Mouse (Mus musculus) ES-E14 (cell line): ENCODE results near the gene Spata17.

Source experiments
- CHD2 ChIP-seq: IDR thresholded peaks from 2 replicates; pipeline ENCODE4 v1.6.1; 2014; ENCODE audit warnings: mild to moderate bottlenecking, low read depth, low read length, inconsistent platforms
- MAFK ChIP-seq: IDR thresholded peaks from 2 replicates; pipeline ENCODE4 v1.6.1; 2014; ENCODE audit warnings: mild to moderate bottlenecking, low read depth, low read length, inconsistent platforms; ENCODE audit not compliant: insufficient read depth
- ZNF384 ChIP-seq: IDR thresholded peaks from 2 replicates; pipeline ENCODE4 v1.6.1; 2012; ENCODE audit warnings: low read depth, low read length, inconsistent platforms

DNA sequence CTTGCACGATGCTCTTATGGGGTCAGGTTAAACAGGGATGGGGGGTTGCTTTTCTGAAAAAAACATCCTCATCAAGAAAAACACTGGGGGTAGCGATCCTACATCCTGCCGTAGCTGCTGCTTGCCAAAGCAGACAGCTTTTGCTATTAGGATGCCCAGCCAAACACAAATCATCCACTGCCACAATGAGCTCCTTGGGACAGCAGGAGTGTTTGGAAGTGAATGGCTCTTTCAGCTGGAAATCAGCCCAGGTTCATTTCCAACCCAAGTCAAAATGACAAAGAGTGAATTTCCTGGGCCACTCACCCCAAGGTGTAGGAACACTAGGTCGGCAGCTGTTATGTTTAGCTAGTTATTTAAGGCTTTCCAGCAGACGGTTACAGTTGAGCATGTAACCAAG lies 162.7 kb downstream of the Spata17 start:
- TF ChIP-seq CHD2 (no peak), MAFK (no peak), ZNF384 (no peak)
